Mouse (Mus musculus) heart, postnatal 0 days (tissue): Measurements from ENCODE around the gene Slc24a3. TPM values are rescaled to one million over a fixed set of nuclear protein-coding genes. Genes with fewer than 3 reads are reported as not detected.

Experiments
- ATAC-seq: fragments of 200-750 bp; cut with Nextera tagmentation; 2 replicates; pipeline ENCODE4 v1.8.0; 2017; ENCODE audit warnings: low read depth, moderate number of reproducible peaks, moderate library complexity; ENCODE audit not compliant: insufficient read depth
- DNase-seq: peaks from one replicate; pipeline ENCODE4 v3.0.0-alpha.2; 2016; ENCODE audit warnings: low spot score
- H3K27ac ChIP-seq: fragments of 300-500 bp; sonication (generic); 2 replicates; pipeline ENCODE4 v1.5.1; 2014; ENCODE audit warnings: low read depth, mild to moderate bottlenecking
- H3K27me3 ChIP-seq: fragments of 300-500 bp; sonication (generic); 2 replicates; pipeline ENCODE4 v1.6.1; 2014; ENCODE audit warnings: low read length, mixed read lengths; ENCODE audit not compliant: control insufficient read depth, insufficient read depth
- H3K36me3 ChIP-seq: fragments of 300-500 bp; sonication (generic); replicated peaks from 2 replicates; pipeline ENCODE4 v1.6.1; 2014; ENCODE audit warnings: low read length, mixed read lengths; ENCODE audit not compliant: control insufficient read depth, insufficient read depth
- H3K4me1 ChIP-seq: fragments of 300-500 bp; sonication (generic); 2 replicates; pipeline ENCODE4 v1.6.1; 2014; ENCODE audit warnings: antibody characterized with exemption; ENCODE audit not compliant: control insufficient read depth, insufficient read depth
- H3K4me2 ChIP-seq: fragments of 300-500 bp; sonication (generic); 2 replicates; pipeline ENCODE4 v1.6.1; 2014; ENCODE audit warnings: low read depth, mild to moderate bottlenecking, low read length, moderate library complexity
- H3K4me3 ChIP-seq: fragments of 300-500 bp; sonication (generic); 2 replicates; pipeline ENCODE4 v1.5.1; 2014; ENCODE audit warnings: low read depth, low read length
- H3K9ac ChIP-seq: fragments of 300-500 bp; sonication (generic); replicated peaks from 2 replicates; pipeline ENCODE4 v1.6.1; 2014; ENCODE audit warnings: low read depth, low read length, mixed read lengths
- H3K9me3 ChIP-seq: fragments of 300-500 bp; sonication (generic); replicated peaks from 2 replicates; pipeline ENCODE4 v1.6.1; 2016; ENCODE audit warnings: low read length; ENCODE audit not compliant: control insufficient read depth
- CTCF ChIP-seq: IDR thresholded peaks from 2 replicates; pipeline ENCODE4 v1.5.1; 2016; ENCODE audit warnings: antibody characterized with exemption, control low read depth, low read depth
- EP300 ChIP-seq: IDR thresholded peaks from 2 replicates; pipeline ENCODE4 v1.6.1; 2016; ENCODE audit warnings: antibody characterized with exemption, low read depth
- WGBS: fragments of 180-500 bp; shearing (Covaris S2); extraction: QIAGEN DNeasy Blood & Tissue Kit; methylation state at CpG from one replicate; pipeline ENCODE4 v1.1.7; 2014; 5-methylcytosine and 5-hydroxymethylcytosine counted together
- polyA plus RNA-seq: library from polyadenylated mRNA; unstranded; fragments of >200 nt; fragmentation: Nextera tagmentation; extraction: Ambion mirVana; gene quantifications from 2 replicates; pipeline ENCODE4 v1.2.1, GENCODE M21; 2015
- total RNA-seq: library from RNA; depleted of rRNA; stranded (reverse); fragments of >200 nt; gene quantifications from 2 replicates; pipeline ENCODE4 v1.2.3, GENCODE M21; 2014; ENCODE audit warnings: low replicate concordance

Gene Slc24a3
- total and polyA plus RNA-seq, 2 experiments from 2014 or later, result 0.63 to 3.7 TPM

- no peak for ATAC-seq
- DNase-seq, result no peak
- Histone ChIP-seq H3K4me1 (no peaks in the 10 kb centered on the region), H3K4me3 (no peak overlapping the region), H3K36me3 (no peaks in the 10 kb centered on the region), H3K27ac (no peak overlapping the region), H3K9ac (no peak overlapping the region), H3K27me3 (no peaks in the 10 kb centered on the region), H3K9me3 (no peaks in the 10 kb centered on the region), H3K4me2 (no peak overlapping the region)
- TF ChIP-seq EP300 (no peak), CTCF (no peak)
- 81% methylated on average over 4 of the region's 4 CpGs for WGBS
Observed at GRCm38 (mm10) chr2:145246384-145246783, 78.8 kb downstream of the Slc24a3 start.

GRCm38 (mm10) chr2:145248185-145248584 lies 80.6 kb downstream of the Slc24a3 start:
- H3K9ac ChIP-seq, result no peak overlapping the region
- no peaks in the 10 kb centered on the region for H3K36me3 ChIP-seq
- TF ChIP-seq EP300 (no peak), CTCF (no peak)
- H3K4me3 ChIP-seq, result no peak overlapping the region
- H3K4me1 ChIP-seq, result no peaks in the 10 kb centered on the region
- 81% methylated on average over 3 of the region's 3 CpGs for WGBS
- H3K27me3 ChIP-seq, result no peaks in the 10 kb centered on the region
- no peak for DNase-seq
- H3K4me2 ChIP-seq, result no peak overlapping the region
- no peak for ATAC-seq
- no peaks in the 10 kb centered on the region for H3K9me3 ChIP-seq
- no peak overlapping the region for H3K27ac ChIP-seq

GRCm38 (mm10) chr2:145257332-145257731 lies 89.8 kb downstream of the Slc24a3 start:
- DNase-seq (peak; percentile 21), ATAC-seq (no peak)
- TF ChIP-seq CTCF, result no peak
- TF ChIP-seq EP300, result no peak
- Histone ChIP-seq H3K9me3 (no peaks in the 10 kb centered on the region), H3K36me3 (no peaks in the 10 kb centered on the region), H3K4me2 (no peak overlapping the region), H3K4me3 (no peak overlapping the region), H3K27ac (no peak overlapping the region), H3K27me3 (no peaks in the 10 kb centered on the region), H3K4me1 (no peaks in the 10 kb centered on the region), H3K9ac (no peak overlapping the region)
- 27% methylated on average over 3 of the region's 3 CpGs for WGBS

GRCm38 (mm10) chr2:145257855-145258254 lies 90.3 kb downstream of the Slc24a3 start:
- H3K9me3 ChIP-seq, result no peaks in the 10 kb centered on the region
- TF ChIP-seq EP300 (no peak), CTCF (no peak)
- DNase-seq (no peak), ATAC-seq (no peak)
- H3K27me3 ChIP-seq, result no peaks in the 10 kb centered on the region
- H3K9ac ChIP-seq, result no peak overlapping the region
- H3K4me1 ChIP-seq, result no peaks in the 10 kb centered on the region
- H3K4me3 ChIP-seq, result no peak overlapping the region
- H3K27ac ChIP-seq, result no peak overlapping the region
- no peaks in the 10 kb centered on the region for H3K36me3 ChIP-seq
- H3K4me2 ChIP-seq, result no peak overlapping the region
- WGBS, result 85% methylated on average over 2 of the region's 2 CpGs

- no peak overlapping the region for H3K9ac ChIP-seq
- H3K27ac ChIP-seq, result no peak overlapping the region
- H3K9me3 ChIP-seq, result no peaks in the 10 kb centered on the region
- no peak overlapping the region for H3K4me3 ChIP-seq
- DNase-seq (no peak), ATAC-seq (no peak)
- WGBS, result 74% methylated on average over 1 of the region's 1 CpGs
- no peaks in the 10 kb centered on the region for H3K4me1 ChIP-seq
- no peaks in the 10 kb centered on the region for H3K36me3 ChIP-seq
- TF ChIP-seq EP300, result no peak
- TF ChIP-seq CTCF, result no peak
- H3K27me3 ChIP-seq, result no peaks in the 10 kb centered on the region
- H3K4me2 ChIP-seq, result no peak overlapping the region
Observed at GRCm38 (mm10) chr2:145260574-145260973, 93.0 kb downstream of the Slc24a3 start.

GRCm38 (mm10) chr2:145262153-145262552 lies 94.6 kb downstream of the Slc24a3 start:
- Histone ChIP-seq H3K4me3 (no peak overlapping the region), H3K36me3 (no peaks in the 10 kb centered on the region), H3K27ac (no peak overlapping the region), H3K4me2 (no peak overlapping the region), H3K27me3 (no peaks in the 10 kb centered on the region), H3K4me1 (no peaks in the 10 kb centered on the region), H3K9me3 (no peaks in the 10 kb centered on the region), H3K9ac (no peak overlapping the region)
- TF ChIP-seq EP300 (no peak), CTCF (no peak)
- no peak for DNase-seq
- ATAC-seq, result no peak
- 79% methylated on average over 1 of the region's 1 CpGs for WGBS
